Mouse (Mus musculus) cerebellum, adult 8-10 months (tissue): ENCODE data around the gene Pnma1.

Experiments
- DNase-seq: peaks from one replicate; pipeline ENCODE4 v3.0.0; 2022

The Pnma1 gene

DNA sequence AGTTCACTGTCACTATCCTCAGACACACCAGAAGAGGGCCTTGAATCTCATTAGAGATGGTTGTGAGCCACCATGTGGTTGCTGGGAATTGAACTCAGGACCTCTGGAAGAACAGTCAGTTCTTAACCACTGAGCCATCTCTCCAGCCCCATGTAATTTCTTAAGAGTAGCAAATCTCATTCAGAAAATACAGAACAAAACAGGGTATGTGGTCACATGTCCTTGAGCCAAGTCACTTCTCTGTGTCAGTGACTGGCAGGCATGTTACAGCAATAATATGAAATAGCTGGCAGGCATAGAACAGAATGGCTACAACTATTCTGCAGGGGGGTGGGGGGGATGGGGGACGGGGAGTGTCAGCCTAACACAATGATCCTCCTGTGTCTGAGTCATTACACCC lies 48.2 kb downstream of the Pnma1 start:
- DNase-seq = no peak

DNA sequence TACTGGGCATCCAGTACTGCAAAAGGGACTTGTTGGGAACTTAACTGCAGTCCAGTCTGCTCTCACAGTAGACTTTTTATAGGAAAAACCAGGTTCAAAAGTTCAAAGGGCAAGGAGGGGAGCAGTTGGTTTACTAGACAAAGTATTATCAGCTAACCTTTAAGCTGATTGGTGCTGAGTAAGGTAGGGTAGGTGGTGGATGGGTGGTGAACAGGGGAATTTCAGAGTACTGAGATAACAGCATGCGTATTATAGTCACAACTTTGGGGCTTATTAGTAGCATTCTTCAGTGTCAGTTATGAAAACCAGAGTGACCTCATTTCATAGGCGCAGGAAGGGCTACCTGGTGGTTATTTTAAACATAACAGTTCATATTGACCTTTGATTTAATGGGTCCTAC lies 48.7 kb downstream of the Pnma1 start:
- DNase-seq = no peak
